Mouse (Mus musculus) lung, postnatal 0 days (tissue): ENCODE results near the gene Ccdc126.

Experiments
- CTCF ChIP-seq: IDR thresholded peaks from 2 replicates; pipeline ENCODE4 v1.5.1; 2016; ENCODE audit warnings: antibody characterized with exemption, mild to moderate bottlenecking
- EP300 ChIP-seq: IDR thresholded peaks from 2 replicates; pipeline ENCODE4 v1.6.1; 2016; ENCODE audit warnings: antibody characterized with exemption, mild to moderate bottlenecking, control low read depth

- TF ChIP-seq CTCF: no peak
- TF ChIP-seq EP300: no peak
Observed at GRCm38 (mm10) chr6:49325294-49325693, 6.2 kb downstream of the Ccdc126 start.
